Mouse (Mus musculus): ENCODE data around the gene Ccdc127.
A peak's percentile ranks its signal among the peaks of the same experiment; 100 is the strongest.

Gene Ccdc127

GRCm38 (mm10) chr13:74389730-74390129, 39.6 kb downstream of the Ccdc127 start:
- no peak for DNase-seq (ENCODE audit: extremely low read depth, insufficient read length, low spot score)

- peak; percentile 64 for DNase-seq (ENCODE audit: extremely low read depth, insufficient read length, low spot score)
Measured at GRCm38 (mm10) chr13:74390371-74390990, 40.4 kb downstream of the Ccdc127 start, which contains the start of gene Zfp72. Gene Zfp72, minus strand, starts transcription at chr13:74390836.

- no peak for DNase-seq (ENCODE audit: extremely low read depth, insufficient read length, low spot score)
Measured at GRCm38 (mm10) chr13:74391156-74391555, 41.0 kb downstream of the Ccdc127 start.

GRCm38 (mm10) chr13:74399298-74399839, 49.3 kb downstream of the Ccdc127 start, which contains the start of gene Ftl1-ps1:
Gene Ftl1-ps1, plus strand, starts transcription at chr13:74399694.
- peak; percentile 26 for DNase-seq (ENCODE audit: extremely low read depth, insufficient read length, low spot score)
